Mouse (Mus musculus) hematopoietic stem cell, adult 5-6 weeks (primary cell): Measurements from ENCODE around the gene Slc13a4. TPM values are rescaled to one million over a fixed set of nuclear protein-coding genes. Genes with fewer than 3 reads are reported as not detected.

ENCODE experiments used
- ATAC-seq, 2 experiments: fragments of 125-278 bp in 1 of 2; replicated peaks in 1 of 2; 2 replicates each; pipeline ENCODE4 v1.8.0; 2016 to 2017; ENCODE audit warnings: inconsistent platforms in 2 of 2, mild to moderate bottlenecking in 2 of 2, moderate number of reproducible peaks in 2 of 2, low read depth in 1 of 2, moderate TSS enrichment in 1 of 2; ENCODE audit not compliant: low FRiP score in 2 of 2, poor library complexity in 2 of 2, severe bottlenecking in 2 of 2, insufficient read depth in 1 of 2, low TSS enrichment in 1 of 2
- total RNA-seq: library from RNA; stranded (forward); fragments of 172-1452, 232-1000 nt; gene quantifications from 2 replicates; pipeline ENCODE4 v1.2.3, GENCODE M21; 2017

Gene Slc13a4
- total RNA-seq, 1 experiment from 2014 or later: not detected

GRCm38 (mm10) chr6:35319850-35320249 lies 11.9 kb upstream of the Slc13a4 start:
- ATAC-seq: no peak

GRCm38 (mm10) chr6:35313520-35313919 lies 5.6 kb upstream of the Slc13a4 start:
- ATAC-seq: no peak

GRCm38 (mm10) chr6:35309406-35309805 lies 1.5 kb upstream of the Slc13a4 start:
- ATAC-seq: no peak

GRCm38 (mm10) chr6:35307136-35307535 lies 795 bp downstream of the Slc13a4 start:
- ATAC-seq: no peak

- ATAC-seq: no peak
Measured at GRCm38 (mm10) chr6:35303355-35303900, 4.5 kb downstream of the Slc13a4 start.

- no peak for ATAC-seq
Measured at GRCm38 (mm10) chr6:35302581-35302980, 5.3 kb downstream of the Slc13a4 start.

- no peak for ATAC-seq
Measured at GRCm38 (mm10) chr6:35298323-35298722, 9.6 kb downstream of the Slc13a4 start.

- ATAC-seq: no peak
Measured at GRCm38 (mm10) chr6:35297516-35298227, 10.3 kb downstream of the Slc13a4 start.

GRCm38 (mm10) chr6:35297001-35297400 lies 10.9 kb downstream of the Slc13a4 start:
- ATAC-seq: no peak

GRCm38 (mm10) chr6:35294964-35295363 lies 13.0 kb downstream of the Slc13a4 start:
- no peak for ATAC-seq

GRCm38 (mm10) chr6:35289676-35290075 lies 18.3 kb downstream of the Slc13a4 start:
- no peak for ATAC-seq

- ATAC-seq: no peak
Measured at GRCm38 (mm10) chr6:35288920-35289319, 19.0 kb downstream of the Slc13a4 start.

GRCm38 (mm10) chr6:35288114-35288761 lies 19.7 kb downstream of the Slc13a4 start:
- peak; percentile 44 to 55; a peak in 2 of 4 replicates for ATAC-seq

GRCm38 (mm10) chr6:35279306-35279705 lies 28.6 kb downstream of the Slc13a4 start:
- ATAC-seq: no peak; a peak in 1 of 4 replicates

- no peak for ATAC-seq
Measured at GRCm38 (mm10) chr6:35277903-35278587, 29.9 kb downstream of the Slc13a4 start.

- no peak for ATAC-seq
Measured at GRCm38 (mm10) chr6:35273391-35274082, 34.4 kb downstream of the Slc13a4 start.

- no peak for ATAC-seq
Measured at GRCm38 (mm10) chr6:35271868-35272765, 35.8 kb downstream of the Slc13a4 start.
